Mouse (Mus musculus) testis, adult 2 months (tissue): ENCODE data around the gene 9130213A22Rik.

Experiments used
- CTCF ChIP-seq: fragments of 200-500 bp; IDR thresholded peaks from 2 replicates; pipeline ENCODE4 v1.5.1; 2012; ENCODE audit warnings: low read depth, mild to moderate bottlenecking, inconsistent platforms, low read length, moderate library complexity; ENCODE audit not compliant: control insufficient read depth, insufficient read depth, insufficient replicate concordance
- POLR2A ChIP-seq: fragments of 200-500 bp; IDR thresholded peaks from 2 replicates; pipeline ENCODE4 v1.6.1; 2012; ENCODE audit warnings: low read depth, mild to moderate bottlenecking, inconsistent platforms, low read length, moderate library complexity; ENCODE audit not compliant: control insufficient read depth

- TF ChIP-seq CTCF (no peak), POLR2A (no peak)
Observed at GRCm38 (mm10) chr11:69120221-69121000, 2.0 kb downstream of the 9130213A22Rik start, which contains the start of gene Hes7.
